Comparison of ENCODE assay signal across 21 mouse cellular contexts in the genomic region with DNA sequence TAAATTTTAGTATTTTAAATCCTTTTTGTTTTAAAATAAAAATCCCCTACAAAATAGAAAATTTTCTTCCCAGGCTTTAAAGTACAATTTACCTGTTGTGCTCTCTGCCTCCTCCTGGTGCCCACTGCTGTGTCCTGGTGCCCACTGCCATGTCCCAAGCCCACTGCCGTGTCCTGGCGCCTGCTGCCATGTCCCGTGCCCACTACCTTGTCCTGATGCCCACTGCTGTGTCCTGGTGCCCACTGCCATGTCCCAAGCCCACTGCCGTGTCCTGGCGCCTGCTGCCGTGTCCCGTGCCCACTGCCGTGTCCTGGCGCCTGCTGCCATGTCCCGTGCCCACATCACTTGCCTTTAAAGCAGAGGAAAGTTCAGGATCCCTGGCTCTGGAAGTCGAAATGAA.
DNase-seq lines count a peak whose midpoint lies in the region; ATAC-seq and TF ChIP-seq lines count a peak whose summit lies in the region.
"Had no signal": no experiment of that assay in that cellular context is flagged by ENCODE, and none has a peak within 500 bp of the region (broad histone marks: within the 10 kb centered on the region; RNA-seq: fewer than 3 reads in every experiment).

No protein-coding gene starts in this region.

- DNase-seq in cerebellum, postnatal 14 days = peak; percentile 27 to 50
- no peak for DNase-seq in cerebellum, adult 9-11 months
- DNase-seq in left cerebral cortex, adult 2 months (ENCODE audit: extremely low spot score in 1 of 2, low spot score in 2 of 2) = peak in 1 of 2 experiments; percentile 18
- DNase-seq in left cerebral cortex, adult 9 months (ENCODE audit: low spot score in 2 of 2) = no peak
- DNase-seq: adrenal gland, adult 8-10 months; adrenal gland, postnatal 36 days; B cell, adult 2 months; cerebellum, adult 11-12 months; cerebellum, adult 2 months; cerebellum, adult 9-10 months; cerebellum, postnatal 25 days; embryo, embryonic 11 days; forebrain, postnatal 0 days had no signal

- intact Hi-C loops in left cerebral cortex, adult 2 months (cut with DNase I) = loop anchor here (1.0 to 5.0 kb wide), 4 partner anchors 16 to 370 kb away; no protein-coding TSS in a partner anchor

- TF ChIP-seq CTCF in left cerebral cortex, adult 2 months (IDR thresholded peaks at IDR 0.05) = no peak

- ATAC-seq in erythroblast, adult 5-6 weeks (replicated peaks; ENCODE audit: low FRiP score, poor library complexity, severe bottlenecking) = no peak
- ATAC-seq: activated CD4-positive, CD25-positive, alpha-beta regulatory T cell, adult 4 months; CD4-positive, CD25-positive, alpha-beta regulatory T cell, adult 4 months; forebrain, embryonic 13.5 days; forebrain, embryonic 15.5 days; forebrain, postnatal 0 days; Patski had no signal

- H3K4me3 ChIP-seq in left cerebral cortex, adult 2 months = no peak overlapping the region
- H3K4me3 ChIP-seq: embryonic facial prominence, embryonic 13.5 days; embryonic facial prominence, embryonic 15.5 days; forebrain, embryonic 13.5 days; forebrain, embryonic 15.5 days had no signal

- peak overlapping the region; percentile 85 for H3K27ac ChIP-seq in left cerebral cortex, adult 2 months
- H3K27ac ChIP-seq: embryonic facial prominence, embryonic 13.5 days; embryonic facial prominence, embryonic 15.5 days; forebrain, embryonic 13.5 days; forebrain, embryonic 15.5 days had no signal

Comparison
In these comparisons a context has a peak if more than half of its experiments do, and no peak if none do; other contexts are left out.
1. DNase-seq: peak in cerebellum, postnatal 14 days (2 of 2); none in cerebellum, adult 9-11 months (single experiment) and left cerebral cortex, adult 9 months (0 of 2).